Mouse (Mus musculus) T-helper 2 cell (primary cell): ENCODE data around the gene Cryzl2.

Source experiments
- in situ Hi-C: fragments of 300-600 bp; cut with MboI, MseI; formaldehyde crosslinking; loops from one replicate; pipeline ENCODE4 v1.15.1; 2025; ENCODE audit warnings: high pct_unique_total_duplicates

The Cryzl2 gene

DNA sequence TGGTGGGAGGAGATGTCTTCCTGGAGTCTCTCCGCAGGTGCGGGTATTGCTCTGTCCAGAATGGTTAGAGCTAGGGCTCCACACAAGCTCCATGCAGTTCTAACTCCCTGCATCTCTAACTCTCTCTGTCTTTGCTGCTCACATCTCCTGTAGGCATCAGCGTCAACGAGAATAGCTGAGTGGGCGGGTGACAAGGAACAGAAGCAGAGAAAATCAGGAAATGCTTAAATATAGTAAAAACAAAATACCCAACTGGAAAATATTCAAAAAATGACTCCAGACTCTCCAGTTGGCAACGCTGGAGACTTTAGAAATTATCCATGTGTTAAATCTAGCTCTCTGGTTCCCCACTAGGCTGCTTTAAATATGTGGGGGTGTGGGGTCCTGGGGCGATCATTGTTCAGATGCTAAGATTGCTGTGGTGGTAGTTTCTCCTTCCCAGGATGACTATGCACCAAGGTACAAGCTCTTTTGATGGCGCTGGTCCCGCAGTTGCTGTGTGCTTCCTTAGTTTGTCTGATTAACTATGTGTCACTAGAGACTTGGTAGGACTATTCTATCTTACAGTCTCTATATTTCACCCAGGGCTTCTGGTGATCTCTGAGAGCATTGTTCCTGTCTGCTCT, 12.5 kb downstream of the Cryzl2 start:
- in situ Hi-C loops = no loop called here

DNA sequence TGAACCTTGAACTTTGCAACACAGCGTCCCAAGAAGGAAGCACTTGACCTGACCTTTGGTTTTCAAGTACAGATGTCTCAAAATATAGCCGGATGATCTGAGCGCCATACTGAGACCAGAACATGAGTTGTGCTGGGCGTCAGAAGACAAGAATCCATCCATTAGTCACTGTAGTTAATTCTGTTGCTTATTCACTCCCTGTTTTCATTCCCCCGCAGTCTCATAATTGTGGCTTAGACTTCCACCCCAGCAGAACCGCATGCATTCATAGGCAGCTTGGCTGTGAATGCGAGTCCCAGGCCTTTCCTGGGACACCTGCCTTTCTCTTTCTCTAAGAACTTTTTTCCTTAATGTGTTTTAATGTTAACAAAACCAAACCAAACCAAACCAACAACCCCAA, 14.3 kb downstream of the Cryzl2 start:
- in situ Hi-C loops = no loop called here

DNA sequence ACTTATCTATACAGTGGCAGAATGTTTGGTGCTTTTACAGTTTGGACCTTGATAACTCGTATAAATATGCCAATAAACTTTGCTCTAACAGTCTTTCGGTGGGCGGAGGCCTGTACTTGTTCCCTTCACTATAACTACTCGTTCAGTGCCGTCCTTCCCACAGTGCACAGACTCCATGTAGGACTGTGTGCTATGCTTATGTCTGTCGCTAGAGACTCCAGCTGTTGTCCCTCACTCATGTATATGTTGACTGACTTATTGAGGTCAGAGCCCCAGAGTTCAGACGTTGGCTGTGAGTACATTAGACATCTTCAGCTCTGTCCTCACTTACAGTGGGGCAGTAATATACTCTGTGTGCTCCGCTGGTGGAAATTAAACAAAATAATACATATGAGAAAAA, 16.5 kb downstream of the Cryzl2 start:
- in situ Hi-C loops = no loop called here

DNA sequence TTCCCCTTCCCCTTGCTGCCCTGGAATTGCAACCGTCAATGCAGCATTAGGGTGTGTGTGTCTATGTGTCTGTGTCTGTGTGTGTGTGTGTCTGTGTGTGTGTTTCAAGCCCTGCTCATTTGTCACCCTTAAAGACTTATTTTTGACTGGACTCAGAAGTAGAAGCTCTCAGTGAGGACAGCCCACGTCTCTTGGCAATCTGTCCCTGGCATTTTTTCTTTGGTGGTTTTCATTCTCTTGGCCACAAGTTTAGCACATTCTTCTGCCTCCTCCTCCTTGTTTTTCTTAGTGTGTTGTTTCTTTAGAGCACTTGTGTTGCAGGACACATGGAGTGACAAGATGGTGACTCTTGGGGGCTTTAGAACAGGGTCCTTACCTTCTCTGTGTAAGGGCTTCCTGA, 17.9 kb downstream of the Cryzl2 start:
- in situ Hi-C loops = no loop called here

DNA sequence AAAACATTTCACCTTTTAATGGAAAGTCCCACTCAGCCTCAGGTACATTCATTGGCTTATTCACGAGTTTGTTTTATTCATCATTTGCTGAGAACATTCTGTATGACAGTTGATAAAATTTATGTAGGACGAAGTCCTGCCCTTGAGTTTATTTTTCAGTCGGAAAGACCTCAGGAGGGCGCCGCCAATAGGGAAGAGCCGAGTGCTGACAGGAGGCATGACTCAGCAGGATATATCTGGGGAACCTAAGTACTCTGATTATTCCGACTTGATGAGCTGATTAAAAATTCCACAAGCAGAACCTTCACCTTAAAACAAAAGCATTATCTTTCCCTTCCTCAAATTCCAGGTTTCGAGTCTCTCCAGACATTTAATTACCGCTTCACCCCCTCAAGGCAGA, 21.7 kb downstream of the Cryzl2 start:
- in situ Hi-C loops = no loop called here

DNA sequence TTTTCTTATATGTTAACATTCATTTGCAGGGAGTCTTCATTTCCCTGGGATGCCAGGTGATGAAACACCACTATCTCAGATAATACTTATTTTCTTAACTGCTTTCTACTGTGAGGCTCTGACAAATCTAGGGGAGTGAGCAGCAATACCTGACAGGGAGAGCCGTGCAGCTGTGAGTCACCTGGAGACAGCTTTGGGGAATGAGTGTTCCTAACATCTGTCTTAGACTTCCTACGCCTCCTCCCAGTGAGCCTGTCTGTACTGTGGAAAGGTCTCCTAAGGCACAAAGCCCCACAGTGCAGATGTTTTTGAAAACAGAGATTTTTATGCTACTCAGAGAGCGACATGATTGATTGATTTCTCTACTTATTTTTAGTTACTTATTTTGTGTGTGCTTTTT, 22.5 kb downstream of the Cryzl2 start:
- in situ Hi-C loops = no loop called here

DNA sequence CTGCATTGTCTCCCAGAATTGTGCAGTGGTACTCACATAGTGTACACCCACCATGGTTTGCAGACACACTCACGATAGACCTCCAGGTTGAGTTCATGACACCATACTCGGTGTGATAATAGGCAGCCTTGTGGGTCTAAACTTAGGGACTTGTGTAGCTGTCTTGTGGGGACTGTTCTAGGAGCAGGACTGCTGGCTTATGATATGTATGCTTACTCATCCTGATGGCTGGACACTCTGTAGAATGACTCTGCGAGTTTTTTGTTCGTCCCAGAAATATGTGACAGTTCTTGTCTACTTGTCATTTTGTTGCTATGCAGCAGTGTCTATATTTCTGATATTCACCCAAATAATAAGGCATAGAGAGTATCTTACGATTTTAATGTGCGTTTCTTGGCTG, 23.3 kb downstream of the Cryzl2 start:
- in situ Hi-C loops = no loop called here

DNA sequence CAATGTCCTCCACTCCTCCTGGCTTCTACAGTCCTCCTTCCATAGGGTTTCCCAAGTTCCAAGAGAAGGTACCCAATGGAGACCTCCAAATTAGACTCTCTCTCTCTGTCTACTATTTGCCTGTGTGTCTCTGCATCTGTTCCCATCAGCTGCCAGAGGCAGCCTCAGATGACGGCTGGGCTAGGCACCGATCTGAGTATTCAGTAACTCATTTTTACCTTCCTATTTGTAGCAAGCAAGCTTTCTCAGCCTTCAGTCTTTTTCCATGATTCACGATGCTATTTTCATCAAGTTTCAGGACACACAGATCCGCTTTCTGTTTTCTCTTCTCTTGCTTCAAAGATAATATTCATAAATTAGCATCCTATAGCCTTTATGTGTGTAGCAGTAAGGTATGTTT, 25.8 kb downstream of the Cryzl2 start:
- in situ Hi-C loops = no loop called here

DNA sequence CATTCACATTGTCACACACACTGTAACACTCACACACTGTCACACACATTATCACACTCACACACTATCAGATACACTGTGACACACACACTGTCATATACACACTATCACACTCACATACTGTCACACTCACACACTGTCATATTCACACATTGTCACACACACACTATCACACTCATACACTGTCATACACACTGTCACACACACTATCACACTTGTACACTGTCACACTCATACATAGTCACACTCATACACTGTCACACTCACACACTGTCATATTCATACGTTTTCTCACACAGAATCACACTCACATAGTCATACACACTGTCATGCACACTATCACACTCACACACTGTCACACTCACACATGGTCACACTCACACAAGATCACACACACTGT, 42.3 kb downstream of the Cryzl2 start:
- in situ Hi-C loops = no loop called here

DNA sequence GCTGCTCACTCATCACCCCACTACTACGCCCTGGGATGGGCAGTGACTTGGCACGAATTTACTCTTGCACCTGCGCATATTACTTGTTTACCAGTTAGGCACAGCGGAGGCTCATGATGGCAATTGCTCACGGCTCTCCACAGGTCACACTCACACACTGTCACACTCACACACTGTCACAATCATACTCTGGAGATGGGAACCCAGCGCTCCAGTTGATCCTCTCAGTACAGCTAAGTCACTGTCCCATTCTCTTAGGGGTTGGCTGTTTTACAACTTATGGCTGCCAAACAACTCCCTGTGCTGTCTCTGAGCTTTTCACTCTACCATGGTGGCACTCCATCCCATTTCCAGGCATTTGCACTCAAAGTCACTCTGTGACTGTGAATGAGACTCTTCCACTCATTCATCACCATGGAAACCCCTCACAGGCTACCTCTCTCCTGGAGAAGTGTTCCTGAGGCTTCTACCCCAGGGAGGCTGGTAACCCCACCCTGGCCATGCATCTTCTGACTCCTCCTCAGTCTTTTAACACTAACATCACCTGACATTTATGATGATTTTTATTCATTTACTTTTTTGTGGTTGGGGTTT, 43.1 kb downstream of the Cryzl2 start:
- in situ Hi-C loops = no loop called here

DNA sequence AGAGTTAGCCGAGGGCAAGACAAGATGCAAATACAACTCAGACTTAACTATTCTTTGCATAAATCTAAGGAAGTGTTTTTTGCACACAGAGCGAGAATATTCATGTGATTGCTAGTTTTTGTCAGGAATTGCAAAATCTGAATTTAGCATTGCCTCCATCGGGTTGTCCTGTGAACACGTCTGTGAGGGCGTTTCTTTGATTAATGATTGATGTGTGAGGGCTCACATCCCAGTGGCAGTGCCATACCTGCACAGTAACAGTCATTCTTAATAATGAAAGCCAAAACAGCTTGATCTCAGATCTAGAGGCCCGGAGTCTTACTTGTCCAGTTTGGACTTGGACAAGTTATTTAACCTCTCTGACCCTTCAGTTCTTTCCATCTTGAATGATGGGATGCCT, 44.7 kb downstream of the Cryzl2 start:
- in situ Hi-C loops = no loop called here

DNA sequence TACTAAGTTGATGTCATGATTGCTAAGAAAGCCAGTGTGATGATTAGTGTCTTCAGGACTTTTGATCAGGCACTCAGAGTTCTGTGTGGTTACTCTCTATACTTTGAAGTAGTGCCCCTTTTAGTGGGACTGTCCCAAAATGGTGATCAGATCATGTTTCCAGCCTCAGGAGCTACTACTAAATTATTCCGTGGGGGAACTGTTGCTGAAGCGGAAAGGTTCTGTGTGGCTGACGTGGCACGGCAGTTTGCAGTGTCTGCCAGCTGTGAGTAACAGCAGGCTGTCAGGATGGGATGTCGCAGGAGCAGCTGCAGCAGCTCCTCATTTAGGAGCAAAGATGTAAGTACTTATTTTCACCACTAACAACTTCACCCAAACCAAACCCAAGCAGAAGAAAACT, 48.1 kb downstream of the Cryzl2 start, which contains the start of gene Sec16b:
Sec16b (plus strand) TSS at position 207 of the 400 bp plus-strand sequence.
- in situ Hi-C loops = no loop called here

DNA sequence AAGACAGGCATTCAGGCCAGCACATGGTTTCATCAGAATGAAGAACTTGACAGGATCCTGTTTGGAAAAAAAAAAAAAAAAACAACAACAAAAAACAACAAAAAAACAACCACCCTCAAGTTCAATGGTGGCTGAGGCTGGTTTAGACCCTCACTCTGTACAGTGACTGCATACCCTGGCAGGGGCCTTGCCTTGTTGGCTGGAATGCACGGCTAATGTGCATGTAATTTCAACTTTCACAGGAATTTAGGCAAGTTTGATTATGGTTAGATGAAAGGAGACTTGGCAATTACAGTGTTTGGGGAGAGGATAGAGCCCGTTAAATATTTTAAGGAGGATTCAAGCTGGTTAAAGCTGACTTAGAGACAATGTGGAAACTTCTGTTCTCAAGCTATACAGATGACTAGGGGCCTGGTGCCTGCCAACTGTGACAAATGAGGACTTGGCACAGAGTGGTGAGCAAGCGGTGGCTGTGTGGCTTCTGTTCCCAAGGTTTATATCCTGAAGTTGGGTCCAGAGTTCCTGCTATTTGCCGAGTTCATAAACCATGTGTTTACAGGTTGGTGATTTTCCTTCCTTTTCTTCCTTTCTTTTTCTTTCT, 48.7 kb downstream of the Cryzl2 start:
- in situ Hi-C loops = no loop called here

DNA sequence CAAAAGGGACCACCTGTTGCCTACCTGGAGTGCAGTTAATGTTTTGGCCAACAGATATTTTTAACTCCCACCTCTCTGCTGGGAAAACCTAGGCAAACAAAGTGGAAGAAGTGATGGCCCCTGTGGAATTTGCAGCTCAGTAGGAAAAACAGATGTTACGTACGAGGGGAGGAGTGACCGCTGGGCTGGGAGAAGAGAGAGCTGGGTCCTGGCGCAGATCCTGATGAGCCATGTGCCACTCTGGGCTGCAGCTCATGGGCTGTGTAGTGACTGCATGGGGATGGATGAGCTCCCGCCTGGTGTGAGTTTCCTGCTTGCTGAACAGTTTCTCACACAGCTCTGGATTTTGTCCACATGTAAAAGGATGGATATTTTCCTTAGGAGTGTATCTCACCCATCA, 49.4 kb downstream of the Cryzl2 start:
- in situ Hi-C loops = no loop called here

DNA sequence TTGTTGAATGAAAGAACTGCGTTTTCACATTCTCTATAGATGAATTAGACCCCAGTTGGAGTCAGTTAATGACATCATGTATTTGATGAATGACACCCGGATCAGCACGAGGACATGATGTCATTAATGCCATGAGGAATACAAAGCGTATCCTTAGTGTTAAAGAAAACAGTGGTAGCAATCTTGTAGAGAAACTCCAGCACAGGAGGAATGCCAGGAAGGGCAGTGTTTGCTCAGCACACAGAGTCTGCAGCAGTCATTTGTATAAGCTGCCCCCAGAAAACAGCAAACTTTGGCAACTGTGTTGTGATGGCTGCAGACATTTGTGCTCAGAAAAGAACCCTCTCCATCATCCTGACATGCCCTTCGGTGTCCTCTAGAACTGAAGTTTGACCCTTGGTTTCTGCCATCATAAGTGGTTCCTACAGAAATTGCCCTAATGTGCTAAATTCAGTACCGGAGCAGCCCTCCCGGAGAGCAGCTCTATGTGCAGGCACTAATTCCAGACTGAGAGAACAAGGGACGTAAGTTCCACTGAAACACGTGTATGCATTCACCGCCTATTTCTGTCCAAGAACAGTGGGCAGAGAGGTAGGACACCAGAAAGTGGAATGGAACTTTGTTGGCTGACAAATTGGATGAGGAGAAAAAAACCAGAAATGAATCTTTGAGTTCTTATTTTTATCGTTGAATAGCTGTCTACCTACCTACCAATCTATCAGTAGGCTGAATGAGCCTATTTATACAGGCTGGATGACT, 54.5 kb downstream of the Cryzl2 start:
- in situ Hi-C loops = no loop called here

DNA sequence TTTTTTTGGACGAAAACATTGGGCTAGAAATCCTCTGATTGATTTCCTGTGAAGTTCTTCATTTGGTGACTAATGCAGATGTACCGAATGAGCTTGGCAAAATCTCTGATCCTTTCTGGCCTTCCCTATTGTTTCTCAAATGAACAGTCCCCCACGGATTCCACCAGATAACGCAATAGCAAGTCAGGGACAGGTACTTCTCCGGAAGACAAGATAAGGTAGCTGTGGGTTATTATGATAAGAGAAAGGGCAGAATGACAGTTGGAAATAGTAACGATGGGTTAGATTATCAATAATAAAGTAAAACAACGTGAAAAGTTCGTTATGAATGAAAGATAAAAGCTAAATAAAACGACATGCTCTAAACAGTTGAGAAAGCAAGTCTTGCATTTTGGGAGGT, 55.2 kb downstream of the Cryzl2 start:
- in situ Hi-C loops = no loop called here

DNA sequence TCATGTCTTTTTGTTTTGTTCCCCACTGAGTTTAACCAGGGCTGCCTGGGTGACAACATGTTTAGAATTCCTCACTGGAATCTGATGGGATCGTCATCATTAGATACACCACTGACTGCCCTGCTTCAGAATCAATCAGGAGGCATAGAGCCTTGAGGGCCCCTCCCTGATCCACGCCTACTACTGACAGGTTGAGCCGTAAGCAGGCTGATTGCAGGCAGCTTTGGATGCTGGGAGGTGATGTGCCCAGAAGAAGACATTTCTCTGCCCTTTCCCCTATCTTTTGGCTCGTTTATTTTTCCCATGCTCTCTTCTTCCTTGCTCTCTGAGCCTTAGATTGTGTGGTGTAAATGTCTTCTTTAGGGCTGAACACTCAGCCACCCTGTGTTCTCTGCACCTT, 55.9 kb downstream of the Cryzl2 start:
- in situ Hi-C loops = no loop called here

DNA sequence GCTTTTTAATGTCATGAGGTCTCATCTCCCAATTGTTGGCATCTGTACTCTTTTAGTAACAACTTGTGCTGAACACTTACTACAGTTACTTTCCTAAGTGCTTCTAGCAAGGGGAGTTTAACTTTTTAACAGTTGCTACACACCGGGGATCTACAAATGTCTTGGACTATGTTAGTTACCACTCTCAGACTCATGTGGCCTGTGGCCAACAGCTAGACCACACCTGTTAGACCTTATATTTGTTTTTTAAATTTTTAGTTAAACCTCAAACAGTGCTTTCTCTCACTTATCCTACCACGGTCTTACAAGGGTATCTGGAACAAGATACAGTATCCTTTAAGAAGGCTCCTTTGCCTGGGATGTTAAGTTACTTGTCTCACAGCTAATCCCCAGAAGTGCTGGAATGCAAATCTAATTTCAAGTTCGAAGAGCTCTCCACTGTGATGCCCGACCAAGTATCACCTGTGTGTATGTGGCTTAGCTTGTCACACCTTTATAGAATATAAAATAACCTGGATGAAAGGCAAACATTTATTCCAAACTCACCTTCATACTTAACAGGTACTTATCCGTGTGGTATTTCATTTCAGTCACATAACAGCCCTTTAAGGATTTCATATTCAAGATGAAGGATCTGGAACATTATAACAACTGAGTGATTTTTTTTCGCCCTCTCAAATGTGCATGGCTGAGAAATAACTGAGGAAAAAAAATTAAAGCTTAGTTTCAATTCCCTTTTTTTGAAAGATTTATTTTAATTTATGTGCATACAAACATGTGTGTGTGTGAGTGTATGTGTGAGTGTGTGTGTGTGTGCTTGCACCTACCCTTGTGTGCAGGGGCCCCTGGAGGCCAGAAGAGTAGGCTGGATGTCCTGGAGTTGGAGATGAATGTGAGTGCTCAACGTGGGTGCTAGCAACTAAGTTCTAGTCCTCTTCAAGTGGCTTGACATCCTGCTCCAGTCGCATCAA, 58.7 kb downstream of the Cryzl2 start:
- in situ Hi-C loops = no loop called here

DNA sequence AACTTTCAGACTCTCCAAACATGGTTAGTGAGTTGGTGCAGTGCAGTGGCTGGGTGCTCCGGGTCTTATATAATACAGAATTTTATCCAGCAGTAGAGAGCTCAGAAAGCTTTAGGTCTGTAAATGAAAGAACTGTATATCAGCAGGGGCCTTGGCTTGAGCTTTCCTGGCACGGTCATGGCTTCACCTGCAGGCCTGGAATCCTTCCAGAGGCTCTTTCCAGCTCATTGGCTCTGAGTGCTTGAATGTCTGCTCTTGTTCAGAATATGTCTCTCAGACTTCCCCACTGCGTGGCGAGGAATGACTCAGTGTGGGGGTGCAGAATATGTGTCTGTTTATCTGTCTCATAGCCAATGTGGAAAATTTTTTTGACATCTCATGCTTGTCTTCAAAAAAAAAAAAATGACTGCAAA, 59.7 kb downstream of the Cryzl2 start:
- in situ Hi-C loops = no loop called here

DNA sequence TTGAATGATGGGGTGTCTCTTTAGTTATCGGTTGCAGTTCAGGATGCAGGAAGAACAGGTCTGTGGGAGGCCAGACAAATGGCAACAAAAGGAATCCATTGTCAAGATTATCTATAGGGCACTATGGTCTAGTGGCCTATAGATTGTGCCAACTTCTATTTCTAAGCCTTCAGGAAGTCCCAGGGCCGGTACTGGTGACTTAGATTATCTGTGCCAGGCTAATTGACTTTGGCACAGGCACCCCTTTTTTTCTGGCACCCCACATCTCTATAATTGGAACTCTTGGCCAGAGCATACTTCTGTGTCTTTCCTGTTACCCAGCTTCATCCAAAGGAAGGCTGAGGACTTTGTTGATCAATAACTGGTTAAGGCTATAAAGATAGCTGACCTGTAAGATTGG, 61.0 kb downstream of the Cryzl2 start:
- in situ Hi-C loops = no loop called here

DNA sequence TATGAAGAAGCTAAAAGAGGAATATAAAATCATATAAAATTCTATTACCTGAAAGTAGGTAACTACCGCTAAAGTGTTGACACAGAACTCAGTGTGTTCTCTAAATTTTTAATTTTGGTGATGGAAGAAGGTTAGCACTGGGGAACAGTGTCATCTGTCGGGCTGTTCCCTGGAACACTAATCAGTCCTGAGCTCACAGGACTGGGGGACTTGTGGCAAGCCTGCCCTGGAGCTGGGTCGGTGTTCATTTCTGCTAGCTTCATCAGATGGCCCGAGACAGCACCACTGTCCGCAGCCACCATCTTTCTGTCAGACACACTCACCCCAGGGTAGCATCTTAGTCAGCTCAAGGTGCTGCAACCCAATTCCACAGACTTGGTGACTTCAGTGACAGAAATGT, 63.9 kb downstream of the Cryzl2 start:
- in situ Hi-C loops = no loop called here

DNA sequence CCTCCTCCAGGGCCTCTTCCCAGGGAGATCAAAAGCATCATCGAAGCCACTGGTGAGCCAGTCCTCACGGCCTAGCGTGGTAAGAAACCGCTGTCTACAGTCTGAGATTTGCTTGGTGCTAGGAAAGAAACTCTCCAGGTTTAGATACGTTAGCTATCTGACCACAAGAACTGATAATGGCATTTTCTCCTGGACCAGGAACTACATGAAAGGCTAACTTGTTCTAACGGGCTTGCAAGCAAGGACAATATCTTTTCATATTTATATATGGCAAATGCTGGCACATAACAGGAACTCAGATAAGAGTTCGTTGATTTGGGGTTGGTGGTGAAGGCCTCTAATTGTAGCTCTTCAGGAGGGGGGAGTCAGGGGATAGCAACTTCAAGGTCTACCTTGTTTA, 66.4 kb downstream of the Cryzl2 start:
- in situ Hi-C loops = no loop called here
